Mouse (Mus musculus): ENCODE measurements around the gene Tldc2.

The Tldc2 gene

DNA sequence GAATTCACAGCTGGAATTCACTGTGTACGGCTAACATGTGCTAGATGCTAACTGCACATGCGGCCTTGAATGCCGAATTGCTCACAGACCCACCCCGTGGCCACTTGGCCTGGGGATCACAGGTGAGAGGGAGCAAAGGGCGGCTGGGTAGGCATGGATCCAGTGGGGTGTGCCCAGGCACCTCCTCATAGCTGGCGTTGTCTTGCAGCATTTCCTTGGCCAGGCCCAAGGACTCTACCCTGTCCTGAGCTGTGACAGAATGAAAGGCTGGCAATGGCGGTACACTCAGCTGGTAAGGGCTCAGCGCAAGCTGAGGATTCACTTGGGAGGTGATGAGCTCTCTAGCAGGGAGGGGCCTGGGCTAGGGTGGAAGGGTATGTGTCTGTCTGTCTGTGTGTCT is at the start of gene Tldc2:
Gene Tldc2, plus strand, starts transcription at position 260 of the 400 bp plus-strand sequence.
- no peak for DNase-seq (ENCODE audit: low read depth, low spot score)

DNA sequence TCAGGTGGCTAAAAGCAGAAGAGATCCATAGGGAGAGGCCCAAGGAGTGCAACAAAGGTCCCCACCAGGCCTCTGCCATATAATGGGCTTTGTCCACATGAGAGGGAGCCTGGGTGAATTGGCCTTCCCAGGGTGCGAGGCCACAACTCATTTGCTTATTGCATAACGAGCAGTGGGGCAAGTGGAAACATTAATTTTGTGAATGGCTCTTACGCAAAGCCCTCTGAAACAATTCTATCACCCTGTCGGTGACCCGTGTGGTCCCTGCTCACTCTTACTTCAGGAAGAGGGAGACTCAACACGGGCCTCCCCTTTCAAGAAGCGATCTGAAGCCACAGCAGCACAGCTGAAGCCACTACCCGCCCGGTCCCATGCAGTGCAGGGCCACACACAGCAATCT is 49.6 kb upstream of the Tldc2 start:
- DNase-seq (ENCODE audit: low read depth, low spot score): no peak

DNA sequence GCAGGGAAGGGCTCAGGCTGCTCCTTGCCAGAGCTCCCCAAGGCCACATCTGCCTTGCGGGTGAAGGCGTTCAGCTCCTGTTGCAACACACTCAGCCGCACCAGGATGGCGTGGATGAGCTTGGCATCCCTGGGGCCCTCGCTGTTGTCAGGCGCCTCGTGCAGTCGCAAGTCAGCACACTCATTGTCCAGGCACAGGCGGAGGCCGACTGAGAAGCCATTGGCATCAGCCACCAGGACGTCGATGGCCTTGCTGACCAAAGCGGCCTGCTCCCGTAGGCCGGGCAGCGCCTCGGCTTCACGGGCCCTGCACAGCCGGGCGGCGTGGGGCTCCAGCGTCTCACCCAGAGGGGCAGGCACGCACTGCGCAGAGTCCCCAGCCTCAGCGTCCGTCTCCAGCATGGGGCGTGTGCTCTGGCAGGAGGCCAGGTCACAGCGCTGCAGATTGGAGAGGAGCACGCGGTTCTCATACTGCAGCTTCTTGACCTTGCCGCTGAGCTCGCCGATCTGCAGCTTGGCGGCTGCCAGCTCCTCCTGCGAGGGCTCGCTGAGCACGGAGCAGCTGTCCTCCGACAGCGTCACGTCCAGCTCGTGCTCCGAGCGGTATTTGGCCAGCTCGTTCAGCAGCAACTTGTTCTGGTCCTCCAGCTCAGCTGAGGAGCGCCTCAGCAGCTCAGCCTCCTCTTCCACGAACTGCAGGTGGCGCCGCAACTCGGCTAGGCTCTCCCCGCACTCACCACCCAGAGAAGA is 46.8 kb upstream of the Tldc2 start:
- no peak for DNase-seq (ENCODE audit: low read depth, low spot score)

DNA sequence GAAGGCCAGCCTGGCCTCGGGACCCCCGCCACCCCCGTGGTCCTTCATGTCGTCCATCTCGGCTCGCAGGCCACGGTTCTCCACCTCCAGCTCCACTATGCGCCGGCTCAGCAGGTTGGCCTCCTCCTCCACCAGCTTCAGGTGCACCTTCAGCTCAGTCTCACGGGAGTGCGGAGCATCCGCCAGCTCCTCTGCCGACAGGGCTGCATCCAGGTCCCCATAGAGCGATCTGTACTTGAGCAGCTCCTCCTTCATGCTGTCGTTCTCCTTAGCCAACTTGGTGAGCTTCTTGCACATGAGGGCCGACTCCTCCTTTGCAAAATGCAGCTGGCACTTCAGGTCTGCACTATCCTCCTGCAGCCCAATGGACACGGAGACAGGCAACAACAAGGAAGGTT is 46.2 kb upstream of the Tldc2 start:
- no peak for DNase-seq (ENCODE audit: low read depth, low spot score)

DNA sequence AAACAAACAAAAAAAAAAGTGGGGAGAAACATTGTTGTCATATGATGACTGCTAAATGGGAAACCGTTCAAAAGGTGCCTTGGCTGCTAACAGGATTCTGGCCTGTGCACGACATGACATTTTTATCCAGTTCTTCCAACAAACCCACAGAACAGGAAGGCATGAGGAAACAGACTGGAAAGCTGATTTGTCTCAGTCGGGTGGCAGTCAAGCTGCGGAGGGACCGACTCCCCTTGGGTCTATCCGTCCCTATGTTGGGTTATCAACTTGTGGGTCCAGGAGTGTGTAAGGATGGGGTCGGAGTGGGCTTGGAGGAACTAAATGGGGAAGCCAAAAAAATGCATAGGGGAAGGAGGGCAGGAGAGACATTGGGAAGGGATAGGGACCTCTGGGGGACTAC is 45.4 kb upstream of the Tldc2 start:
- DNase-seq (ENCODE audit: low read depth, low spot score): no peak

DNA sequence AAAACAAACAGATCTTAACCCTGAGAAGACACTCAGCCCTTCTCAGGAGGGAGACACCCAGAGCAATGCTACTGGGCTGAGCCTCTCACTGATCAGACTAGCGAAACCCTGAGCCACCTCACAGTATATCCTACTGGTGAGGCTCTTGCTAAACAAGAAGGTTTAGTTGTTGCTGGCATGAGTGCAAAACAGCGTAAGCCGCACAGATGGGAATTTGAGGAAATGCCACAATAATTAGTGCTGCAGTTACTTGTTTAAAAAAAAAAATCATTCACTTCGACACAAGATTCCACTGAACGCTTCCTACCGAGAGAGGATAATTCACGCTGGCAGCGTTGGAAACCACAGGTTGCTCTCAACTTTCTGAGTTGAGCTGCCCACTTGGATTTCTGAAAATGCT is 43.3 kb upstream of the Tldc2 start:
- no peak for DNase-seq (ENCODE audit: low read depth, low spot score)

DNA sequence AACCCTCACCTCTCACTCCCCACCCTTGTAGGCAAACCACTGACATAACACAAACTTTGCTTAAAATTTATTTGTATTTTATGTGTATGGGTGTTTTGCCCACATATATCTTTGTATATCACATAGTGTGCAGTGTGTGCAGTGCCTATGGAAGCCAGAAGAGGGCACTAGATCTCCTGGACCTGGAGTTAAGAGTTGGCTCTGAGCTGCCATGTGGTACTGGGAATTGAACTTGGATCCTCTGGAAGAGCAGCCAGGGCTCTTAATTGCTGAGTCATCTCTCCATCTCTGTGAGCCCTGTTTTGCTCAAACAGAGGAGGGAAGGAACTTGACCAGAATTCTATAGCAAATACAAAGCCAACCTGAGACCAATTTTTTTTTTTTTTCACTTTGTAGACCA is 42.9 kb upstream of the Tldc2 start:
- DNase-seq (ENCODE audit: low read depth, low spot score): no peak

DNA sequence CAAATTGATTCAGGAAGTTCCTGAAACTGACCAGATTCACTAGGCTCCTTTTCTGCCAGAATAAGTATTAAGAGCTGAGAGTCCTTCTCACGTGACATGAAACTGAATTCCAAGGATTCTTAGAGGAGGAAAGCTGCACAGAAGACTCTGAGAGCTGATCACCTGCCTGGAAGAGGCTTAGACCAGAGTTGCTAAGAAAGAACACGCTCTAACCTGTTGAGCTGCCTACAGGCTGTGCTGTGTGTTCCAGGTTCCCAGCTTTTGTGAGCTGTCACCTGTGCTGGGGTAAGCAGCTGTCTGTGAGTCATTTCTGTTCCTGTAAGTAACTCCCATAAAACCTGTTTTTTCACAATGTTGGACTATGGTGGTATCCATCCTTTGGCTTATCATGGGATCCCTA is 40.9 kb upstream of the Tldc2 start:
- no peak for DNase-seq (ENCODE audit: low read depth, low spot score)

DNA sequence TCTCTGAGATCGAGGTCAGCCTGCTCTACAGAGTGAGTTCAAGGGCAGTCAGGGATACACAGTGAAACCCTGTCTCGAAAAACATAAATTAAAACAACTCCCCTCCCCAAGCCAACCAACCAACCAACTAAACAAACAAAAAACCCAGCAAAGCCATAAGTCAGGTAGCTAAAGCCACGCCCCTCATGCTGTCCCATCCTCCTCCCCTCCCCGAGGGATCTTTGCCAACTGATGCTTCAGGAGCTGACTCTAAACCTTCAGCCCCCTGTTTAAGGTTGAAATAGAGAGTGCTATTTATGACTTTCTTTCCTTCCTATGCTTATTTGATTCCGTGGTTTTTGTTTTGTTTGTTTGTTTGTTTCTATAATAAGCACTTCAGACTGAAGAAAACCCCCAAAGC is 39.9 kb upstream of the Tldc2 start:
- DNase-seq (ENCODE audit: low read depth, low spot score): no peak

DNA sequence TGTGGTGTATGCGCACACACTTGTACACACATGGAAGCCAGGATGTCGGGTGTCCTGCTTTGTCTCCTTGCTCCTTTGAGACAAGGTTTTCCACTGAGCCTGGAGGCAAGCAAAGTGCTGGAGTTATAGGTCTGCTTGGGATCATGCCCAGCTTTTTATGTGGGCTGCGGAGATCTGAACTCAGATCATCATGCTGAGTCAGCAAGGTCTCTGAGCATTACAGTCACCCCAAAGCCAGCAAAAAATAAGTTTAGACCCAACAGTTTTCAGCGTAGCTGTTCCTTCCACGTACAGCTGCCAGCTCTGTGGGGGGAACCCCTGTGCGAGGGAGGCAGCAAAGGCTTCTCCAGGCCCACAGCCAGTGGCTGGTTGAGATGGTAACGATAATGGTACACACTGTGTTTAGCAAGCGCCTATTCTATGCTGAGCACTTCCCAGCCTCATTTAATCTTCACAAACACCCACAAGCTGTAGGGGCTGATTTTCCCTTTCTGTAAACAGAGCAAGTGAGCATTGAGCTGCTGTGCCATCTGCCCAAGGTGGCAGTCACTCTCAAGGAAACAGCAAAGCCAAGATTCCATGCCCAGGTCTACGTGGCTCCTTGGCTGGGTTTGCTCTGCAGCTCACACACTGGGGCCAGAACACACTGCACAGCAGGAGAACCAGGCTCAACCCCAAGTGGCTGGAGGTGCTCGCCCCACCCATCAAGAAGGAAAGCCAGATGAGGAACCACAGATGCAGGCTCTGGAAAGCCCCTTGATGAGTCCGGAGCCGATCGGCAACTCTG is 38.3 kb upstream of the Tldc2 start:
- DNase-seq (ENCODE audit: low read depth, low spot score): no peak

DNA sequence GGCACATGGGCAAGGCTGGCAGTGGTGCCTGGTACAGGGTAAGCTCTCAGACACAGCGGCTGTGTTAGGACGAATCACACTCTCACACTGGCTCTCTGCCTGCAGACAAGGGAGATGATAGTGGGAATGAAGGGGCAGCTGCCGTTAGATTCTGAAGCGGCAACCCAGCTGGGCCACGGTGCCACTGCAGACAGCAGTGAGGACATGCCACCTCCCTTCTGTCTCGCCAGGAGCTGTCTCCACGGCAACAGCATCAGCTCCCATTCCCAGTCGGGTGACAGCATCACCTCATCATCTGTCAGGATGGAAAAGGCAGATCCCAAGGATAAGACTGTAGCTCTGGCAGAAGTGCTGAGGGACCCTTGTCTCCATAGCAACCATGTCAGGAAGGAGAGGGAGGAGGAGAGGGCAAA is 37.0 kb upstream of the Tldc2 start:
- DNase-seq (ENCODE audit: low read depth, low spot score): no peak

DNA sequence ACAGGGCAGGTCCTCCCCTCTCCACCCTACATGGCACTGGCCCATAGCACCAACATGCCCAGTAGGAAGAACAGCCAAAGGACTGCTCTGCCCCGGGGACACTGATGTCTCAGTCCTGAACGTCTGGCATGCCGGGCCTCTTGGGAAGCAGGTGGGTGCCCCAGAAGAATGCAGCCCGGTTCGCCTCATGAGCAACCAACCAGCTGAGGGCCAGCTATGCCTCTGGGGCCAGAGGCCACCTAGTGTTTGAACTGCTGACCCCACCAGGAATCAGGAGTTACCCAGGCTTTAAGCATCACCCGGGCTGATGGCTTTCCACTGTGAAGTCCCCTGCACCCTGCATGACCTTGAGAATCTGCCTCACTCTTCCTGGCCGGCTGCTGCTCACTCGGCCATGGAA is 34.4 kb upstream of the Tldc2 start:
- no peak for DNase-seq (ENCODE audit: low read depth, low spot score)

DNA sequence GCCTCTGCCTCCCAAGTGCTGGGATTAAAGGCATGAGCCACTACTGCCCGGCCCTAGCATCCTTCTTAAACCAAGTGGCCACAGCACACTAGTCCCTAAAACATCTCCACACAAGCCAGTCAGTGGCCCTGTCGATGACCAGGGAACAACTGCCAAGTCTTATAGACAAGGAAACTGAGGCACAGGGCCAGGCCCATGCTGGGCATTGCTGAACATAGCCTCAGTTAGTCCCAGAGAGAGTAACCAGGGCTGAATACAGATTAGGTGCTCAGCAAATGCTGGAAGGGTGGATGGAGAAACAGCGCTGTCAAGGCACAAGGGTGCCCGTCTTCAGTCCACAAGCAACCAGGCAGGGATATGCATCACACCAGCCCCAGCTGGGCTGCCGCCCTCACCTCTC is 33.7 kb upstream of the Tldc2 start:
- DNase-seq (ENCODE audit: low read depth, low spot score): no peak

DNA sequence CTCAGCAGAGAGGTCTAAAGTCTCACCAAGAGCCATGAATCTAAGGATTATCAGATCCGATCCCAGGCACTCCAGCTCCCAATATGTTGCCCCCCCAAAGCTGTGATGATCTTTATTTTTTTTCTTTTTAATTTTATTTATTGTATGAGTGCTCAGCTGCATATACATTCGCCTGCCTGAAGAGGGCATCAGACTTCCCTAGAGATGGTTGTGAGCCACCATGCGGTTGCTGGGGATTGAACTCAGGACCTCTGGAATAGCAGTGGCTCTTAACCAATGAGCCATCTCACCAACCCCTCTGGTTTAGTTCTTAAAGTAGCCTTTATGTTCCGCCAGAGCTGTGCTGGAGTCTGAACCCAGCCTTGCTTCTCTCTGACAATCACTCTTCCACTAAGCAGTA is 33.1 kb upstream of the Tldc2 start:
- DNase-seq (ENCODE audit: low read depth, low spot score): no peak

DNA sequence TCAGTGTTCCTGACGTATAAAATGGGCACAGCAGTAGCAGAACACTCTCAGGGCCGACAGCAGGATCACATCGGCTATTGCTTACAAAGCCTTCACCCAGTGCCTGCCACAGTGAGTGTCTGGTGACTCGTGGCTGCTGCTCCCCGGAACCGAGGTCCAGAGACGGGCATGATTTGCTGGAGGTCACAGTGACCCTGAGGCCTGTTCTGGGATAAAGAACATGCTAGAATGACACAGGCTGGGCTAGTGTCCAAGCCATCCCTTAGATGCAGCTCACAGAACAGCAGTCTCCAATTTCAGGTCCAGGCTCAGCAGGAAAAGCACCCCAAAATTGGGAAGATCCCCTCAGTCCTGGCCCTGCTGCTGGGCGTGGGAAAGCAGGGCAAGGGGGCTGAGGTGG is 32.6 kb upstream of the Tldc2 start:
- DNase-seq (ENCODE audit: low read depth, low spot score): no peak

DNA sequence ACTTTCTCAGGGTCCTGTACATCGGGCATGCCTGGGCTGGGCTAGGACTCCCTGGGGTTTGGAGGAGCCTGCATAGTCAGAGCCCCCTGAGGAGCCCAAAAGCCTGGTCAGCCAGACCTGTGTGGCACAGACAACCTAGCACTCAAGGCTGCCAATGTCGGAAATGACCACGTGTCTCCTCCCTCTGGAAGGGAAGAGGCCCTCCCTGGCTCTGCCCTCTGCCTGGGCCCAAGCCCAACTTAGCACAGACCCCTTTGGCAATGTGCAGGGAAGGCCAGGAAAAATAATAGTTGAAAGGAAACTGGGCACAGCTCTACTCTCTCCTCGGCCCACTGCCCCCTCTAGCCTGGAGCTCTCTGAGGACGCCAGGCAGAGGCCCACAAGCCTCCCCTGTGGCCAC is 32.0 kb upstream of the Tldc2 start:
- no peak for DNase-seq (ENCODE audit: low read depth, low spot score)

DNA sequence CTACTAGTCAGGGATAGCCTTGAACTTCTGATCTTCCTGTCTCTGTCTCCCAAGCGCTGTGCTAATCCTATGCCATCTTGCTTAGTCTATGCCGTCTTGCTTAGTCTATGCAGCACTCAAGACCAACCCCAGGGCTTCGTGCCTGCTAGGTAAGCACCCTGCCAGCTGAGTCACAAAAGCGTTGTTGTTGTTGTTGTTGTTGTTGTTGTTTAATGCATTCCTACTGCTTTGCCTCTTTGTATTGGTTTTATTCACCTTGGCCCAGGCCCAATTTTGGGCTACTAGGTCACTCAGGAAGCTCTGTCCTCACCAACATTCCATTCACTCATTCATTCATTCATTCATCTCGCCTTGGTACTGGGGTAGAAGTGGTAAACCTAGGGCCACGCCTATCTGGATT is 31.1 kb upstream of the Tldc2 start:
- no peak for DNase-seq (ENCODE audit: low read depth, low spot score)

DNA sequence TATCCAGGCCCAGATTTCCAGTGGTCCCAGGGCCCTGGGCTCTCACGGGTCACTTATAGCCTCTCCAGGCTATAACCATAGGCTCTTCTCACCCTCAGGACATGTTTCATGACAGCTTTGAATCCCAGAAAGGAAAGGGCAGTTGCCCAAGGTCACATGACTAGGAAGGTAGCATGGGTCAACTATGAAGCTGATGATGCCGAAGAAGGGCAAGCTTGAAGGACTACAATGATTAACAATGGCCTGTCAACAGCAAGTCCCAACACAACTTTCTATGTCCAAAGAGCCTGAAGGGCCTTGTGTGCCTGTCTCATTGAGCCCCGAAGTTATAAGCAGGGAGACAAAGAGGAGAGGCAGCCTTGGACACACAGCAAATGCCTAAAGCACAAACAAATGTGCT is 29.7 kb upstream of the Tldc2 start:
- no peak for DNase-seq (ENCODE audit: low read depth, low spot score)

DNA sequence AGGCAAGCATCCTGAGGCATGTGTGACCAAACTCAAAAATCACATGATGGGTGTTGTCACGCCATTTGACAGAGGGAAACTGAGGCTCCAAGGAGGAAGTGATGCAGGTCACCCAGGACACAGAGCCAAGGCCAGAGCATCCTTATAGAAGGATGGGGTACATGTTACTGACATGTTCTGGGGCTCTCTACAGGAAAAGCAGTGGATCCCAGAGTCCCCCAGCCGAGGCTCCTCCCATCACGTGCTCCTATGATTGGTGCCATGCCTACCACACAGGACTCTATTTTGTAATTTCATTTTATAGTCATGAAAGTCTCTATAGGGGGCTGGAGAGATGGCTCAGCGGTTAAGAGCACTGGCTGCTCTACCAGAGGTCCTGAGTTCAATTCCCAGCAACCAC is 29.1 kb upstream of the Tldc2 start:
- no peak for DNase-seq (ENCODE audit: low read depth, low spot score)

DNA sequence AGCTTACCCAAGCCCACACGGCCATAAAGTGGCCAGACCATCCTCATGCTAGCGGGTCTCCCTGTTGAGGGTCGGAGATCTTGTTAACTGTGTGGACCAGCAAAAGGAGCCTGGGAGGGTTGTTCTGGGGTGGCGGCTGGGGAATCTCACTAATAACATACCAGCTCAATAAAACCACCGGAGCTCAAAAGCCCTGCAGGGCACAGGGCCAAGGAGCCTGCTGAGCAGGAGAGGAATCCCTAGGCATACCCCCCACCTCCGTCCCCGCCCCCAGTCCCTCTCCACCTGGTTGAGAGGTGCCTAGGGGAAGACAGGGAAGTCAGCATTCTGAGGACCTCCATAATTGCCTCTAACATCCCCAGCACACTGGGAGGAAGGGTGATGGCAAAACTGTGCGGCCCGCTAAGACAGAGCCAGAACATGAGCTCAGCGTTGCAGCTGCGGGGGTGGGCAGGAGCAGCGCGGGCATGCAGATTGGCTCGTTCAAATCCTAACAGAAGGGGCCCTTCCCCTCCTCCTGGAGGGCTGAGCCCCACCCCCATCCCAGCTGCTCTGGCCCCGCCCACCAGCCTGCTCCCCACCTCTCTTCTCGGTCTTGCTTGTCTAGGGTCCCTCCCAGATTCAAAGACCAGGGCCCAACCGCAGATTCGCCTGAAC is 28.4 kb upstream of the Tldc2 start:
- no peak for DNase-seq (ENCODE audit: low read depth, low spot score)

DNA sequence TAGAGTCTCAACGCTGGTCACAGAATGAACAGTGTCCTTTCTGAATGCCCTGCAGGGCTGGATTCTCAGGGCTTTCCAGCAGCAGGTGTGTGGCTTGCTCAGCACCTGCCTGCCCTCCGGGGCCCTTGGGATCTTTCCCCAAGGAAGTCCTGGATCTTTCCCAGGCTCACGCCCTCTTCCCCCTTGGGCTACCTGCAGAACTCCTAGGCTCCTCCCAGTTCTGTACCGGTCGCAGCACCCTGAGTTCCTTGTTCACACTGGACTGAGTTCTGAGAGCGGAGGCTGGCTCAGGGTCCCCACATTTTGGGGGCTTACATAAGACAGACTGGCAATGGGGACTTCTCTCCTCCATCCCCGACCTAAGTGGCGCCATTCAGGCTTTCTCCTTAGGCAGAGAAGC is 27.7 kb upstream of the Tldc2 start:
- DNase-seq (ENCODE audit: low read depth, low spot score): no peak

DNA sequence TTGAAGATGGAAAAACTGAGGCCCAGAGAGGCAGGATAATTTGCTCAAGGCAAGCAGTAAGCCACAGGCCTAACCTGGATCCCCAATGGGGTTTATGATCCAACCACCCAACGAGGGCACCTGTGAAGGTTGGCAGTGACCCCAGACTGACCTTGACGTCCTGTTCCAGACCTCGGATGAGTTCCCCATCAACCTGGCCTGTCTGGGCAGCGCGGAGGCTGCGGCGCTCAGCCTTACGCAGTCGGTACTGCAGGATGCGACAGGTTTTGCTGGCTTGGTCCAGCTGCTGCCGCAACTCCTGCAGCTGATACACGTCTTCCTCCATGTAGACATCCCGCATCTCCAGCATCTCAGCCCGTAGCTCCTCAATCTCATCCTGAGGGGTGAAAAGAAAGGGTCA is 26.8 kb upstream of the Tldc2 start:
- no peak for DNase-seq (ENCODE audit: low read depth, low spot score)

Measured in retina, adult 2 months (tissue).